Mouse (Mus musculus) liver, adult 2 months (tissue): ENCODE measurements around the gene Prrg1.

Source experiments
- CTCF ChIP-seq: fragments of 200-500 bp; IDR thresholded peaks from 2 replicates; pipeline ENCODE4 v1.5.1; 2011; ENCODE audit warnings: low read depth, low read length, control low read depth
- POLR2A ChIP-seq: fragments of 200-500 bp; IDR thresholded peaks from 2 replicates; pipeline ENCODE4 v1.6.1; 2011; ENCODE audit warnings: low read length, control low read depth; ENCODE audit not compliant: insufficient read depth; ENCODE audit errors: extremely low read depth

DNA sequence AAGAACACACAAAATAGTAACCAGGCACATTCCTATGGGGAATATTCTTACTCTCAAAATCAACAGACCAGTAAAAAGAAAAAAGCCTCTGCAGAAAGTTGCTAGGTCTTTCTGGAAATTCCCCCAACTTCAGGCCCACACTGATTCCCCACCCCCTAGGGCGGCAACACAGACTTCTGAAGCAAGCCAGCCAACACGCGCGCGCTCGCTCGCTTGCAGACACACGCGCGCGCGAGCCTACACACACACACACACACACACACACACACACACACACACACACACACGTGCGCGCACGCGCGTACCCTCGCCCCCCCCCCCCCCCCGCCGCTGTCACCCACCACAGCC is 868 bp downstream of the Prrg1 start:
- TF ChIP-seq POLR2A, result no peak
- no peak for TF ChIP-seq CTCF
